Mouse (Mus musculus) adrenal gland, postnatal 36 days (tissue): ENCODE results near the gene Spaca6. TPM values are rescaled to one million over a fixed set of nuclear protein-coding genes. Genes with fewer than 3 reads are reported as not detected.

Source experiments
- microRNA-seq: library from miRNA; unstranded; fragments of <30 nt; microRNA quantifications from one replicate; pipeline ENCODE4 v1.2.0, GENCODE M21; 2021
- total RNA-seq, 2 experiments: library from RNA; stranded (reverse); gene quantifications; 2 replicates each; pipeline ENCODE4 v1.2.3; 2021

Spaca6 gene
- total RNA-seq, 2 experiments from 2014 or later, result 38.7 to 53.8 TPM

Small RNAs within 50 kb of the gene (microRNA-seq; reads per million reads assigned to microRNA genes)
- gene Gm25927, result not detected
- gene Mir125a, result 9,952 reads per million, percentile 94 among the genes with 10 or more reads in this experiment
- 11,415 reads per million, percentile 95 among the genes with 10 or more reads in this experiment for gene Mir99b
- gene Mirlet7e, result not detected

Other genes with a start within 250 kb of the Spaca6 start
- 100 to 1,000 TPM; 120 to 150 TPM for gene Lnpep, start 202.1 kb upstream of the Spaca6 start, total RNA-seq
- gene Vmn2r90, start 123.4 kb upstream of the Spaca6 start, total RNA-seq, result not detected
- gene Has1, start 28.0 kb downstream of the Spaca6 start, total RNA-seq, result under 1 TPM; 0.13 to 0.26 TPM
- not detected for gene Fpr1, start 56.8 kb downstream of the Spaca6 start, total RNA-seq
- gene Fpr2, start 60.7 kb downstream of the Spaca6 start, total RNA-seq, result not detected
- gene Fpr3, start 60.7 kb downstream of the Spaca6 start, total RNA-seq, result not detected
- not detected for gene Fpr-rs4, start 194.6 kb downstream of the Spaca6 start, total RNA-seq
- not detected for gene Vmn2r124, start 222.3 kb downstream of the Spaca6 start, total RNA-seq